Mouse (Mus musculus) stomach, embryonic 14.5 days (tissue): ENCODE measurements around the gene Tcf7l1. TPM values are rescaled to one million over a fixed set of nuclear protein-coding genes. Genes with fewer than 3 reads are reported as not detected.

Experiments used
- ATAC-seq: fragments of 200-750 bp; cut with Nextera tagmentation; 2 replicates; pipeline ENCODE4 v1.8.0; 2017; ENCODE audit warnings: low read depth, moderate TSS enrichment; ENCODE audit not compliant: insufficient number of reproducible peaks, insufficient read depth, low FRiP score
- H3K27ac ChIP-seq: fragments of 300-500 bp; sonication (generic); 2 replicates; pipeline ENCODE4 v1.5.1; 2014; ENCODE audit warnings: mild to moderate bottlenecking, low read length, moderate library complexity, mixed read lengths
- H3K27me3 ChIP-seq: fragments of 300-500 bp; sonication (generic); 2 replicates; pipeline ENCODE4 v1.6.1; 2014; ENCODE audit warnings: low read length, control low read depth, mixed read lengths; ENCODE audit not compliant: control insufficient read depth, insufficient read depth
- H3K36me3 ChIP-seq: fragments of 300-500 bp; sonication (generic); 2 replicates; pipeline ENCODE4 v1.6.1; 2014; ENCODE audit warnings: mild to moderate bottlenecking, control low read depth, low read length, moderate library complexity, mixed read lengths; ENCODE audit not compliant: control insufficient read depth, insufficient read depth
- H3K4me1 ChIP-seq: fragments of 300-500 bp; sonication (generic); 2 replicates; pipeline ENCODE4 v1.6.1; 2014; ENCODE audit warnings: low read length, control low read depth, mixed read lengths; ENCODE audit not compliant: control insufficient read depth, insufficient read depth
- H3K4me2 ChIP-seq: fragments of 300-500 bp; sonication (generic); replicated peaks from 2 replicates; pipeline ENCODE4 v1.6.1; 2014; ENCODE audit warnings: low read depth, low read length, control low read depth
- H3K4me3 ChIP-seq: fragments of 300-500 bp; sonication (generic); 2 replicates; pipeline ENCODE4 v1.5.1; 2014; ENCODE audit warnings: low read depth, low read length, control low read depth
- H3K9ac ChIP-seq: fragments of 300-500 bp; sonication (generic); replicated peaks from 2 replicates; pipeline ENCODE4 v1.6.1; 2014; ENCODE audit warnings: low read depth, mild to moderate bottlenecking, control low read depth, low read length, moderate library complexity, mixed read lengths
- H3K9me3 ChIP-seq: fragments of 300-500 bp; sonication (generic); 2 replicates; pipeline ENCODE4 v1.6.1; 2016; ENCODE audit warnings: low read depth, low read length, control low read depth; ENCODE audit not compliant: control insufficient read depth
- WGBS: fragments of 180-500 bp; shearing (Covaris S2); extraction: QIAGEN DNeasy Blood & Tissue Kit; methylation state at CpG from one replicate; pipeline ENCODE4 v1.1.7; 2014; 5-methylcytosine and 5-hydroxymethylcytosine counted together
- polyA plus RNA-seq: library from polyadenylated mRNA; unstranded; fragments of >200 nt; fragmentation: Nextera tagmentation; extraction: Ambion mirVana; gene quantifications from 2 replicates; pipeline ENCODE4 v1.2.1, GENCODE M21; 2014

Gene Tcf7l1
- polyA plus RNA-seq, 1 experiment from 2014 or later = 39.0 TPM

DNA sequence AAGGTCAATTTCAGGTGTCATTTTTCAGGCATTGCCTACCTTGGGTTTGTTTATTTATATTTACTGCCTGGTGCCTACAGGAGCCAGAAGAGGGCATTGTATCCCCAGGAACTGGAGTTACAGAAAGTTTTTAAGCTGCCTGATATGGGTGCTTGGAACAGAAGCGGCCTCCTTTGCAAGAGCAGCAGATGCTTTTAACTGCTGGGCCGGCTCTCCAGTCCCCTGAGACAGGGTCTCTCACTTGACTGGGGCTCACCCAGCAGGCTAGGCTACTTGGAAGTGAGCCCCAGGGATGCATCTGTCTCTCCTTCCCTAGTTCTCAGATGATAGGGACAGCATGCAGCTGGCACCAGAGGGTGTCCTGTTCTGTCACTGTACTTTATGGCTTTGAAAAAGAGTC lies 112.7 kb downstream of the Tcf7l1 start:
- H3K4me2 ChIP-seq = peak overlapping the region; percentile 42
- H3K9me3 ChIP-seq = no peaks in the 10 kb centered on the region
- no peak overlapping the region for H3K9ac ChIP-seq
- ATAC-seq = no peak
- peak overlapping the region; percentile 95; the same call in 1 of the 2 replicates for H3K27ac ChIP-seq
- peak overlapping the region; percentile 18; the same call in 1 of the 2 replicates for H3K4me3 ChIP-seq
- H3K36me3 ChIP-seq = no peaks in the 10 kb centered on the region
- WGBS = 34% methylated on average over 2 of the region's 2 CpGs
- peaks cover 55% of the 10 kb centered on the region for H3K4me1 ChIP-seq
- H3K27me3 ChIP-seq = no peaks in the 10 kb centered on the region

DNA sequence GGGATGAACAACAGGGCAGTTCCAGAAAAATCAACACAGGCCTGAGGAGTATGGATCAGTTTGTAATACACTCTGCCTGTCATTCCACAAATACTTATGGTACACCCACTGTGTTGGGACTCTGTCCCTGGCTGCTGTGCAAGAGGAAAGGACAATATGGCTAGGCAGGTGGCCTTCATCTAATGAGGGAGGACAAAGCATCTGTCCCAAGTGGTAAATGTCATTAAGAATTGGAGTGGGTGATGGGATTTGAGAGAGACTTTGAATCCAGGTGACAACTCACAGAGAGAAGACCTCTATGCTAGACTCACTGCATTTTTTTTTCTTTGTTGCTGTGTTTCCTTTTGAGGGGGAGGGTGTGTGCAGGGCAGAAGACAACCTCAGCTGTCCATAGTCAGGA lies 115.3 kb downstream of the Tcf7l1 start:
- no peak overlapping the region for H3K4me3 ChIP-seq
- H3K4me1 ChIP-seq = peaks cover 47% of the 10 kb centered on the region
- no peaks in the 10 kb centered on the region for H3K36me3 ChIP-seq
- H3K9me3 ChIP-seq = no peaks in the 10 kb centered on the region
- H3K9ac ChIP-seq = no peak overlapping the region
- H3K27me3 ChIP-seq = no peaks in the 10 kb centered on the region
- no peak for ATAC-seq
- H3K27ac ChIP-seq = peak overlapping the region; percentile 66; the same call in 1 of the 2 replicates
- no peak overlapping the region for H3K4me2 ChIP-seq

DNA sequence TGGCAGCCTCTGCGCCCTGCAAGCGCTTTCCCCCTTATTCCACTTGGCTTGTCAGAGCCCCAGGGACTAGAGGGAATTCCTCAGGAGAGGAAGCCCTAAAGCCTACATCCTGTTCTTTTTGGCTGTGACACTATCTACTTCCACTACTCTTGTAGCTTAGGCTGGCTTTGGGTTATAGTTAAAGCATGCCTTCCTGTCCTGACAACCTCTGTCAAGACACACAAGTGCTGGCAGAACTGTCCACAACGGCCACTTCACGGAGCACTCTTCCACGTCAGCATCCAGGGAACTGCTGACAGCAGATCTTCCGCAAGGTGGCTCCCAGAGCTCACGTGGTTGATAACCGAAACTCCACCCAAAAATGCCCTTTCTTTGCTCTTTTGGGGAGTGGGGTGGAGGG lies 117.9 kb downstream of the Tcf7l1 start:
- no peak overlapping the region for H3K4me2 ChIP-seq
- peak overlapping the region; percentile 15; the same call in 1 of the 2 replicates for H3K27ac ChIP-seq
- no peaks in the 10 kb centered on the region for H3K36me3 ChIP-seq
- no peak for ATAC-seq
- no peaks in the 10 kb centered on the region for H3K9me3 ChIP-seq
- no peaks in the 10 kb centered on the region for H3K27me3 ChIP-seq
- H3K4me3 ChIP-seq = no peak overlapping the region
- peaks cover 28% of the 10 kb centered on the region for H3K4me1 ChIP-seq
- H3K9ac ChIP-seq = no peak overlapping the region
- 62% methylated on average over 8 of the region's 8 CpGs for WGBS

DNA sequence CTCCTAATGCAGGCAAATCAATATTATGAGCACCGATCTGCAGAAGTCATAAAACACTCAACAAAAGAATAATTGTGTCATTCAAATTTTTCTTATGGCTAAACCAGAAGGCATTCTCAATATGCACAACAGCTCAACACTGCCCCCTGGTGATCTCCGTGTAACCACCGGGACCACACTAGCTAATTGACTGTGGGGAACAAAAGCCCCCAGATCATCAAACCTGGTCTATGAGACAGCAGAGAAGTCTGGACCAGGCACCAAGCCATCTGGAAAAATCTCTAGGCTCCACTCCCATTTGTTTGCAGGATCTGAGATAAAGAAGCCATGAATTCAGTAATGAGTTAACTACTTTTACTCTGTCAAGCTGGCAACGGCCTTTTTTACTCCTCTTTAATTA lies 122.0 kb downstream of the Tcf7l1 start:
- Histone ChIP-seq H3K4me1 (peaks cover 18% of the 10 kb centered on the region), H3K27ac (no peak overlapping the region), H3K9ac (no peak overlapping the region), H3K4me2 (no peak overlapping the region), H3K36me3 (no peaks in the 10 kb centered on the region), H3K27me3 (no peaks in the 10 kb centered on the region), H3K9me3 (no peaks in the 10 kb centered on the region), H3K4me3 (no peak overlapping the region)
- no peak for ATAC-seq
- 60% methylated on average over 4 of the region's 4 CpGs for WGBS

DNA sequence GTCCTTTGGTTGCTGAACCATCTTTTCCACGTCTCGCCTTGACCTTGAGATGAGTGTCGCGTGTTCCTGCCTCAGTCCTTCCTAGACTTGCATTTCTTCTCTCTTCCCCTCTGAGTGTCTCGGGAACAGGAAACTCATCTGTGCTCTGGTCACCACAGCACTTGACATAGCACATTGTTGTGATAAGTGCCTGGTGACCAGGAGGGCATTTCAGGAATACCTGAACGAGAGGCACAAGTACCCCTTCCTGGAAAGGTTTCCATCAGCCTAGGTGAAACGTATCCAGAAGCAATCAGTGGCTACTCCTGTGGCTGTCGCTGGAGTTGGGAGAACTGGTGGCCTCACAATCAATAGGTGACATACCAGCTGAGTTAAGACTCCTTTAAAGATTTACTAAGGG lies 124.8 kb downstream of the Tcf7l1 start:
- H3K36me3 ChIP-seq = no peaks in the 10 kb centered on the region
- H3K4me2 ChIP-seq = no peak overlapping the region
- no peak overlapping the region for H3K9ac ChIP-seq
- no peak for ATAC-seq
- peaks cover 39% of the 10 kb centered on the region for H3K4me1 ChIP-seq
- 53% methylated on average over 8 of the region's 8 CpGs for WGBS
- H3K4me3 ChIP-seq = no peak overlapping the region
- no peaks in the 10 kb centered on the region for H3K27me3 ChIP-seq
- no peaks in the 10 kb centered on the region for H3K9me3 ChIP-seq
- peak overlapping the region; percentile 21; the same call in 1 of the 2 replicates for H3K27ac ChIP-seq

DNA sequence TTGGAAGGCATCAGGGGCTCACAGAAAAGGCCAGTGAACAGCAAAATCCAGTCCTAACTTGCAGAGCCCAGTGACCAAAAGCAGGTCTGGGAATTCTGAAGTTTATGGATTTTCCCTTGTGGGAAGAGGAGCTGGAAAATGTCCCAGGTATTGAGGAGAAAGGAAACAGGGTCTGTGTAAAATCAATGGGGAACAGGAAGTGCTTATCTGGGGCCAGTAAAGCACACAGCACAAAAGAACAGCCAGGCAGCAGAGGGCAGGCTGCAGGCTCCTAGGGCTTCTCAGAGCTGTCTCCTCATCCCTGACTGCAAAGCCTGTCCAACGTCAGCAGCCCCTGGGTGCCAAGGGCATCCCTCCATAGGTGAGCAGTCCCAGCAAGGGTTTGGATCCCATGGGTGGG lies 126.1 kb downstream of the Tcf7l1 start:
- no peak overlapping the region for H3K4me2 ChIP-seq
- no peak overlapping the region for H3K9ac ChIP-seq
- peaks cover 39% of the 10 kb centered on the region for H3K4me1 ChIP-seq
- no peak overlapping the region for H3K4me3 ChIP-seq
- no peaks in the 10 kb centered on the region for H3K27me3 ChIP-seq
- 10% methylated on average over 1 of the region's 1 CpGs for WGBS
- no peaks in the 10 kb centered on the region for H3K9me3 ChIP-seq
- no peaks in the 10 kb centered on the region for H3K36me3 ChIP-seq
- peak overlapping the region; percentile 80; the same call in 1 of the 2 replicates for H3K27ac ChIP-seq
- 0 out of 2 replicates have a peak, but pooled peaks have one; percentile 19 for ATAC-seq

DNA sequence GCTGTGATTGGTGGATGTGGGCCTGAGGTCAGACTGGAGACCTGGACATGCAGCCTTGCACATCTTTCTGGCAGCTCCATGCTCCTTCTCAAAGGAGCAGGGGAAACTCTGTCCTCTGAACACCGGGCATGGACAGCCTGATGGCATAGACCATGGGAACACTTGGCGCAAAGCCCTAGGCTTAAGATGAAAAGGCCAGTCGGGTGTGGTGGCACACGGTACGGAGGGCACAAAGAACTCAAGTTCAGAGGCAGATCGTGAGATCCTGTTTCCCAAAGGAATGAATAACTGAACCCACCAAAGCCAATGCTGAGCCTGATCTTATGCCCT lies 128.7 kb downstream of the Tcf7l1 start:
- Histone ChIP-seq H3K9ac (no peak overlapping the region), H3K27ac (peak overlapping the region; percentile 75; the same call in 1 of the 2 replicates), H3K27me3 (no peaks in the 10 kb centered on the region), H3K4me2 (no peak overlapping the region), H3K9me3 (no peaks in the 10 kb centered on the region), H3K4me1 (peaks cover 53% of the 10 kb centered on the region), H3K36me3 (no peaks in the 10 kb centered on the region), H3K4me3 (no peak overlapping the region)
- ATAC-seq = no peak
- 68% methylated on average over 6 of the region's 6 CpGs for WGBS

DNA sequence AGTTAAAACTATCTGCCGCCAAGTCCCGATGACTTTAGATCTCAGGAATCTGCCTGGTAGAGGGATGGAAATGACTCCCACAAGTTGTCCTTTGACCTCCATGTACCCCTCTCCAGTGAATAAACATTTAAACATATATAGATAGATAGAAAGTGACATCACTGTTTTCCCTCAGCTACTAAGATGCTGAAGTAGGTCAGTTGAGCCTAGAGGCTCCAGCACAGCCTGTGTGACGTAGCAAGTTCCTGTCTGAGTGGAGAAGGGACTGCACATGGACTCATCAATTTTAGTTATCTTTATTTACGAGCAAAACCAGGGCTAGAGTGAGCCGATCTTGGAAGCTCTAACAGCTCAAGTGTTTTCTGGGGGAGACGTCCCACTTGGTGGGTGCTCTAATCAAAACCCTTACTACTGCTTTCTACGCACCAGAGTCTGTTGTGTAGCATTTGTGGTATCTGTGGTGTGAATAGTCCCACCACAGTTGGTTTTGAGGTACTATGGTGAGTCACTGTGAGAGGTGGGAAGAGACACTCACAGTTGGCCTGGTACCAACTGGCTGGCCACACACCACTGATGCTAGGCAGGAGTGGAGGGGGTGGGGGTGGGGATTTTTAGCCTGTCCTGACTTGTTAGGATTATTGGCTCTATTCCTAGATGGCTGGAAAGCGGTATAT lies 129.2 kb downstream of the Tcf7l1 start:
- H3K9me3 ChIP-seq = no peaks in the 10 kb centered on the region
- peak; percentile 24; the same call in 1 of the 2 replicates for ATAC-seq
- no peaks in the 10 kb centered on the region for H3K27me3 ChIP-seq
- peaks cover 57% of the 10 kb centered on the region for H3K4me1 ChIP-seq
- H3K36me3 ChIP-seq = no peaks in the 10 kb centered on the region
- H3K27ac ChIP-seq = peak overlapping the region; percentile 75; the same call in 1 of the 2 replicates
- no peak overlapping the region for H3K4me3 ChIP-seq
- H3K4me2 ChIP-seq = no peak overlapping the region
- no peak overlapping the region for H3K9ac ChIP-seq
- WGBS = 42% methylated on average over 8 of the region's 8 CpGs

DNA sequence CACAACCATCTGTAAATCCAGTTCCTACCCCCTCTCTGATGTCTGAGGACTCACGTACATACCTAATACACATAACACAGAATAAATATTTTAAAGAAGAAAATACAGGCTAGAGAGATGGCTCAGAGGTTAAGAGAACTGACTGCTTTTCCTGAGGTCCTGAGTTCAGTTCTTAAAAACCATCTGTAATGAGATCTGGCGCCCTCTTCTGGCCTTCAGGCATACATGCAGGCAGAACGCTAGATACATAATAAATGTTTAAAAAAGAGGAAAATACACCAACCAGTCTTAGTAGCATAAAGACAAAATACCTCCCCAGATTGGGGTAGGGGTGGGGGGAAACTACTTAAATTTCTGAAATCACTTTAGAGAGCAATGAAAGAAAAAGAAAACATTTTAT lies 131.0 kb downstream of the Tcf7l1 start:
- H3K27me3 ChIP-seq = no peaks in the 10 kb centered on the region
- WGBS = 57% methylated on average over 3 of the region's 3 CpGs
- no peak overlapping the region for H3K27ac ChIP-seq
- H3K4me1 ChIP-seq = peaks cover 57% of the 10 kb centered on the region
- no peak overlapping the region for H3K4me2 ChIP-seq
- H3K36me3 ChIP-seq = no peaks in the 10 kb centered on the region
- ATAC-seq = no peak
- H3K9ac ChIP-seq = no peak overlapping the region
- H3K9me3 ChIP-seq = no peaks in the 10 kb centered on the region
- no peak overlapping the region for H3K4me3 ChIP-seq
